Mouse (Mus musculus): Measurements from ENCODE around the gene Celf2. TPM values are rescaled to one million over a fixed set of nuclear protein-coding genes. Genes with fewer than 3 reads are reported as not detected.

Gene Celf2
- polyA plus RNA-seq, 1 experiment from 2014 or later: 35.4 TPM

- WGBS: 66% methylated on average over 3 of the region's 3 CpGs
These were observed 722.7 kb downstream of the Celf2 start for GRCm38 (mm10) chr2:6786494-6787144.

DNA sequence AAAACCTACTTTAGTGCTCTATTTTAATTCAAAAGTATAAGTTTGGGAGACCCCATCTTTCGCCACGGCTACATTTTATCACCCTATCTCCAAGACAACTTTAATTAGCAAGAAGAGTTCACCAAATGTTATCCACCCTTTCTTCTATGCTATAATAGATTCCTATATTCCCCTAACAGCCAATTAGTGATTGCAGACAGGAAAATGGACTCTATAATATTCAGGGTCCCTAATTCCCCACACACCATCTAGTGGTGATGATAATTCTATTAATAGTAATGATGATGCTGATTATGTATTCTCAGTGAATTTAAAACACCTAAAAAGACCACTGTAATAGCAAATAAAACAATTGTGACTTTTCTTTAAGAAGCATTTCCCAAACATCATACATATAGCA lies 739.1 kb downstream of the Celf2 start:
- H3K4me2 ChIP-seq (ENCODE audit: low read depth, low read length): no peak overlapping the region
- 0 out of 2 replicates have a peak, but pooled peaks cover 4% of the 10 kb centered on the region for H3K9me3 ChIP-seq (ENCODE audit: control insufficient read depth, low read length)
- H3K36me3 ChIP-seq (ENCODE audit: control insufficient read depth, insufficient read depth, low read length): no peaks in the 10 kb centered on the region
- 96% methylated on average over 2 of the region's 2 CpGs for WGBS
- no peak overlapping the region for H3K27ac ChIP-seq (ENCODE audit: low read length)
- H3K9ac ChIP-seq (ENCODE audit: low read depth, low read length): no peak overlapping the region
- H3K4me1 ChIP-seq (ENCODE audit: control insufficient read depth, insufficient read depth, low read length): no peaks in the 10 kb centered on the region
- H3K27me3 ChIP-seq (replicated peaks; ENCODE audit: control insufficient read depth, insufficient read depth, low read length): no peaks in the 10 kb centered on the region
- no peak for ATAC-seq
- H3K4me3 ChIP-seq (ENCODE audit: low read length): no peak overlapping the region

More at GRCm38 (mm10) chr2:6786494-6787144, 722.7 kb downstream of the Celf2 start:
- H3K4me1 ChIP-seq (ENCODE audit: control insufficient read depth, insufficient read depth, low read length): no peaks in the 10 kb centered on the region
- no peak overlapping the region for H3K4me2 ChIP-seq (ENCODE audit: low read depth, low read length)
- H3K9ac ChIP-seq (ENCODE audit: low read depth, low read length): no peak overlapping the region
- no peak overlapping the region for H3K4me3 ChIP-seq (ENCODE audit: low read length)
- H3K27ac ChIP-seq (ENCODE audit: low read length): no peak overlapping the region
- no peaks in the 10 kb centered on the region for H3K9me3 ChIP-seq (ENCODE audit: control insufficient read depth, low read length)
- no peak for ATAC-seq
- no peaks in the 10 kb centered on the region for H3K27me3 ChIP-seq (replicated peaks; ENCODE audit: control insufficient read depth, insufficient read depth, low read length)
- no peaks in the 10 kb centered on the region for H3K36me3 ChIP-seq (ENCODE audit: control insufficient read depth, insufficient read depth, low read length)

DNA sequence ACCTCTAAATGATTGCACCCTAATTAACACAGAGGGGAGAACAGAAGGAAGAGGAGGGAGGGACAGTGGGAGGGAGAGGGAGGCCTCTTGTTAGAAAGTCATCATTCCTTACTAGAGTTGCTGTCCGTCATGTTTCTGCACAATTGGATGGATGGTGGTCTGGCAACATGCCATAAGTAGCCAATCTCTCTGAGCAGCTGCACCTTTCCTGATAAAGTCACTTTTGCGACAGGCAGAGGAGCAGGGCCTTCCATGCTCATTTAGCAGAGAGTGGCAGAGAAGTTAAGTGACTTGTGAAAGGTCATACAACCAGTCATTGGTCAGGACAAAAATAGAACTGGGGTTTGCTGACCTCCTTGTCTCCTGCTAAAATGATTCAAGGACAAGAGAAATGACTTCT lies 747.0 kb downstream of the Celf2 start:
- H3K27ac ChIP-seq (ENCODE audit: low read length): no peak overlapping the region
- no peak for ATAC-seq
- H3K9me3 ChIP-seq (ENCODE audit: control insufficient read depth, low read length): no peaks in the 10 kb centered on the region
- no peak overlapping the region for H3K4me3 ChIP-seq (ENCODE audit: low read length)
- 68% methylated on average over 2 of the region's 2 CpGs for WGBS
- no peaks in the 10 kb centered on the region for H3K27me3 ChIP-seq (replicated peaks; ENCODE audit: control insufficient read depth, insufficient read depth, low read length)
- no peak overlapping the region for H3K9ac ChIP-seq (ENCODE audit: low read depth, low read length)
- H3K36me3 ChIP-seq (ENCODE audit: control insufficient read depth, insufficient read depth, low read length): no peaks in the 10 kb centered on the region
- no peak overlapping the region for H3K4me2 ChIP-seq (ENCODE audit: low read depth, low read length)
- H3K4me1 ChIP-seq (ENCODE audit: control insufficient read depth, insufficient read depth, low read length): no peaks in the 10 kb centered on the region

DNA sequence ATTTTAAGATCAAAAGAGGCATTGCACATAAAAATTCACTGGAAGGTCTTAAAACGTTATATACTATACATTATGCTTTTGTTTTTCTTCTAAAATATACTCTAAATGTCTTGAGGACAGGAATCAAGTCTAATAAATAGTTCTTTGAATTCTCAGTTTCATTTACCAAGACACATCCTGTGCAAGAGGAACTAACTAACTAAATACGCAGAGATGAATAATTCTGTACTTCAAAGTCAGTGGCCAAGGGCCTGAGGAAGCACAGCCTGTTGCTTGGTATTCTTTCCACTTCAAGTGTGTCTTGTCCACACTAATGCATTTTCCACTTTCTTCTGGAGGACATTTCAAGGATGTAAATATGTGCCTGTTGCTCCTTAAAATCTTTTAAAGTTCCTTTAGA lies 766.2 kb downstream of the Celf2 start:
- H3K9me3 ChIP-seq (ENCODE audit: control insufficient read depth, low read length): no peaks in the 10 kb centered on the region
- no peak overlapping the region for H3K27ac ChIP-seq (ENCODE audit: low read length)
- H3K27me3 ChIP-seq (replicated peaks; ENCODE audit: control insufficient read depth, insufficient read depth, low read length): no peaks in the 10 kb centered on the region
- no peak overlapping the region for H3K4me2 ChIP-seq (ENCODE audit: low read depth, low read length)
- no peaks in the 10 kb centered on the region for H3K36me3 ChIP-seq (ENCODE audit: control insufficient read depth, insufficient read depth, low read length)
- no peak for ATAC-seq
- H3K4me3 ChIP-seq (ENCODE audit: low read length): no peak overlapping the region
- H3K4me1 ChIP-seq (ENCODE audit: control insufficient read depth, insufficient read depth, low read length): no peaks in the 10 kb centered on the region
- H3K9ac ChIP-seq (ENCODE audit: low read depth, low read length): no peak overlapping the region
- 71% methylated on average over 2 of the region's 2 CpGs for WGBS

- no peaks in the 10 kb centered on the region for H3K9me3 ChIP-seq (ENCODE audit: control insufficient read depth, low read length)
- H3K4me3 ChIP-seq (ENCODE audit: low read length): no peak overlapping the region
- no peak overlapping the region for H3K4me2 ChIP-seq (ENCODE audit: low read depth, low read length)
- WGBS: 60% methylated on average over 4 of the region's 4 CpGs
- H3K27me3 ChIP-seq (replicated peaks; ENCODE audit: control insufficient read depth, insufficient read depth, low read length): no peaks in the 10 kb centered on the region
- peak; percentile 67; the same call in 1 of the 2 replicates for ATAC-seq
- no peaks in the 10 kb centered on the region for H3K4me1 ChIP-seq (ENCODE audit: control insufficient read depth, insufficient read depth, low read length)
- H3K9ac ChIP-seq (ENCODE audit: low read depth, low read length): no peak overlapping the region
- H3K36me3 ChIP-seq (ENCODE audit: control insufficient read depth, insufficient read depth, low read length): no peaks in the 10 kb centered on the region
- no peak overlapping the region for H3K27ac ChIP-seq (ENCODE audit: low read length)
These were observed 769.2 kb downstream of the Celf2 start for GRCm38 (mm10) chr2:6739998-6740668.

DNA sequence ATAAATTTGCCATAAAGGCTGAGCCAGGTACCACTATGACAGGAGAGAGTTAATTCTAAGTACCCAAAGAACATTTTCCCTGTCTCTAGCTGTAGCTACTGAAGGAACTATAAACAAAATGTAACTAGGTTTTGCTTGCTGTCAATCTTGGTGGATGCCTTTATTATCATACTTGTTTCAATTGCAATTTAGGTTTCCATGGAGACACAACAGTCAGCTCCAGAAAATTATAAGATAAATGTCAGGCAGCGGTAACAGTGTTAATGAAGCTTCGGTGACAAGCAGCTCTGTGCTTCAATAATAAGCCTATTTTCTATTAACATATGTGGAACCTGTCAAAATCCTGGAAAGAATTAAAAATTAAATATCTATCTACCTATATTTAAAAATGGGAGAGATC lies 777.3 kb downstream of the Celf2 start:
- H3K9me3 ChIP-seq (ENCODE audit: control insufficient read depth, low read length): no peaks in the 10 kb centered on the region
- WGBS: 76% methylated on average over 2 of the region's 2 CpGs
- ATAC-seq: no peak
- H3K4me3 ChIP-seq (ENCODE audit: low read length): no peak overlapping the region
- H3K27me3 ChIP-seq (replicated peaks; ENCODE audit: control insufficient read depth, insufficient read depth, low read length): no peaks in the 10 kb centered on the region
- no peak overlapping the region for H3K9ac ChIP-seq (ENCODE audit: low read depth, low read length)
- peaks cover 3% of the 10 kb centered on the region; the same call in 1 of the 2 replicates for H3K4me1 ChIP-seq (ENCODE audit: control insufficient read depth, insufficient read depth, low read length)
- H3K4me2 ChIP-seq (ENCODE audit: low read depth, low read length): no peak overlapping the region
- no peak overlapping the region for H3K27ac ChIP-seq (ENCODE audit: low read length)
- no peaks in the 10 kb centered on the region for H3K36me3 ChIP-seq (ENCODE audit: control insufficient read depth, insufficient read depth, low read length)

- Histone ChIP-seq H3K36me3 (ENCODE audit: control insufficient read depth, insufficient read depth, low read length) (no peaks in the 10 kb centered on the region), H3K9me3 (ENCODE audit: control insufficient read depth, low read length) (no peaks in the 10 kb centered on the region), H3K4me1 (ENCODE audit: control insufficient read depth, insufficient read depth, low read length) (peaks cover 3% of the 10 kb centered on the region; the same call in 1 of the 2 replicates), H3K4me3 (ENCODE audit: low read length) (no peak overlapping the region), H3K9ac (ENCODE audit: low read depth, low read length) (no peak overlapping the region), H3K27me3 (replicated peaks; ENCODE audit: control insufficient read depth, insufficient read depth, low read length) (no peaks in the 10 kb centered on the region), H3K4me2 (ENCODE audit: low read depth, low read length) (no peak overlapping the region), H3K27ac (ENCODE audit: low read length) (no peak overlapping the region)
- ATAC-seq: no peak
- WGBS: 59% methylated on average over 3 of the region's 3 CpGs
These were observed 778.5 kb downstream of the Celf2 start for GRCm38 (mm10) chr2:6730860-6731259.

GRCm38 (mm10) chr2:6729984-6730383 lies 779.4 kb downstream of the Celf2 start:
- H3K27me3 ChIP-seq (replicated peaks; ENCODE audit: control insufficient read depth, insufficient read depth, low read length): no peaks in the 10 kb centered on the region
- no peaks in the 10 kb centered on the region for H3K9me3 ChIP-seq (ENCODE audit: control insufficient read depth, low read length)
- WGBS: 64% methylated on average over 9 of the region's 9 CpGs
- ATAC-seq: no peak
- H3K4me1 ChIP-seq (ENCODE audit: control insufficient read depth, insufficient read depth, low read length): peaks cover 3% of the 10 kb centered on the region; the same call in 1 of the 2 replicates
- no peaks in the 10 kb centered on the region for H3K36me3 ChIP-seq (ENCODE audit: control insufficient read depth, insufficient read depth, low read length)
- no peak overlapping the region for H3K4me3 ChIP-seq (ENCODE audit: low read length)
- no peak overlapping the region for H3K9ac ChIP-seq (ENCODE audit: low read depth, low read length)
- no peak overlapping the region for H3K27ac ChIP-seq (ENCODE audit: low read length)
- no peak overlapping the region for H3K4me2 ChIP-seq (ENCODE audit: low read depth, low read length)

DNA sequence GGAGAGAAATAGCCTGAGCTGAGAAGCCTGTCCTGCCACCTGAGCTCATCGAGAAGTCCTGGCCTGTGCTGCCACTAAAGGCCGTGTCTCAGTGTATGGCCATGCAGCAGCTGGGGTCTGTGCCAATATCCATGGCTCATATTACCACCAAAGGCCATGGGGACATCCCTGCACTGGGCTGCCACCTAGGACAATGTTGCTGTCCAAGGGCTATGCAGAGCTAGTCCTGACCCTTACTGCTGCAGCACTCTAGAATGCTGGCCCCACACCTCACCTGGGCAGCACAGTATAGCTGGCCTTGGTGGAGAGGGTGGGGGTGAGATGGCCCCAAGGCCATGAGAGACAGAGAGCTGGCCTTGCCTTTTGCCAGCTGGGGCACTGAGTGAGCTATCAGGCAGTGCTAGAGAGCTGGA lies 780.5 kb downstream of the Celf2 start:
- Histone ChIP-seq H3K27ac (ENCODE audit: low read length) (no peak overlapping the region), H3K4me2 (ENCODE audit: low read depth, low read length) (no peak overlapping the region), H3K4me3 (ENCODE audit: low read length) (no peak overlapping the region), H3K9ac (ENCODE audit: low read depth, low read length) (no peak overlapping the region), H3K9me3 (ENCODE audit: control insufficient read depth, low read length) (no peaks in the 10 kb centered on the region), H3K4me1 (ENCODE audit: control insufficient read depth, insufficient read depth, low read length) (peaks cover 3% of the 10 kb centered on the region; the same call in 1 of the 2 replicates), H3K36me3 (ENCODE audit: control insufficient read depth, insufficient read depth, low read length) (no peaks in the 10 kb centered on the region), H3K27me3 (replicated peaks; ENCODE audit: control insufficient read depth, insufficient read depth, low read length) (no peaks in the 10 kb centered on the region)
- 91% methylated on average over 2 of the region's 2 CpGs for WGBS
- 0 out of 2 replicates have a peak, but pooled peaks have one; percentile 36 for ATAC-seq

Measured in intestine, embryonic 16.5 days (tissue).